Mouse (Mus musculus) lung, postnatal 0 days (tissue): ENCODE measurements at regions not wholly inside any gene's neighbourhood (a gene's known extent, or its start where the extent isn't known, plus 50 kb on each side); places are given as distances from the start of the nearest gene placed in this dataset.

ENCODE experiments used
- CTCF ChIP-seq: IDR thresholded peaks from 2 replicates; pipeline ENCODE4 v1.5.1; 2016; ENCODE audit warnings: antibody characterized with exemption, mild to moderate bottlenecking
- EP300 ChIP-seq: IDR thresholded peaks from 2 replicates; pipeline ENCODE4 v1.6.1; 2016; ENCODE audit warnings: antibody characterized with exemption, mild to moderate bottlenecking, control low read depth

DNA sequence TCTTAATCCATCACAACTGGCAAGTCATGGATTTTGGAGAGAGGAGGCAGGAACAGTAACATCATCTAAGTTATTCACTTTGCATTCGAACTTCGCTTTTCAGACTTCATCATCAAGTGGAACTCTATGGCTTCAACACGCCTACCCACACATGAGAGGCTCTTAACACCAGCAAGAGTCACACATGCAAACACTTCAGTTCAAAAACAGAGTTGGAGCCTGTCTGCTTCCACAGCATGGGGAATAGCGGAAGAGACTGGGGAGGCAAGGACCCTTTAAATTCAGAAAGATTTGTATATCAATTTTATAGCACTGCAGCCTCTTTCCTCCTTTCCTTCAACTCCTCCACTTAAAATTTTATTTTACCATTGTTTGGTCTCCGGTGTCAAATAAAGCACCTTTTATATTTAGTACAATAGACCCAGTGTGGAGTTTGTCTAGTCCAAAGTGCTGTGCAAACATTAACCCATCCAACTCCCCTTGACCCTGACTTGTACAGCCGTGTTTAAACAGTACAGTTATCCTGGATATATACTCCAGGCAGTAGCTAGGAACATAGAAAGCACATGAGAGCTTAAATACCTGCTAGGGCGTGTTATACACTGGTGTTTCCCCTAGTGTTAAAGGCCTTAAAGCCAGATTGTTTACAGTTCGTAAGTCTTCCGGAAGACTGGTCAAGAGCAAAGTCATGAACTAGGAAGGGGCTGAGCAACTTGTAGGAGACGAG lies 203.5 kb downstream of the Fgf9 start:
- TF ChIP-seq CTCF, result no peak
- no peak for TF ChIP-seq EP300
